Mouse (Mus musculus) liver, postnatal 0 days (tissue): ENCODE results near the gene Uhrf2.

ENCODE experiments used
- CTCF ChIP-seq: sonication (generic); IDR thresholded peaks from 2 replicates; pipeline ENCODE4 v1.5.1; 2016; ENCODE audit warnings: antibody characterized with exemption, low read depth
- EP300 ChIP-seq: IDR thresholded peaks from 2 replicates; pipeline ENCODE4 v1.6.1; 2016; ENCODE audit warnings: antibody characterized with exemption, low read depth, mild to moderate bottlenecking

DNA sequence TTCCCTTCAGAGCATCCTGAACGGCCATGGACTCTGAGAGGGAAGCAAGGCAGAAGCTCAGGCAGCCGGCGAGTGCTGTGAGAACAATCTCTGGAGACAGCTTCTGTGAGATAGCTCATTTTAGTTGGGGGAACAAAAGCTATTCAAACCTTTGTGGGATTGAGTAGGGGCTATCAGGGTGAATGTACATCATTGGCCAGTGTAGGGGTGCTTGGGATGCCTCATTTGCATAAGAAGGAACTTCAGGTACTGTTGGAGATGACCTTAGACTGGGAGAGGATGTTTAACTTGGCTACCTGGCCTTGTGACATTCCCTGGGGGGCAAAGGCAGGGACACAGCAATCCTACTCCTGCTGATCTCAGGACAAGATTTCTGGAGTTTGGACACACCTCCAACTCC, 23.9 kb upstream of the Uhrf2 start:
- no peak for TF ChIP-seq CTCF
- TF ChIP-seq EP300, result no peak
